Mouse (Mus musculus): ENCODE data around the gene Fam53b. TPM values are rescaled to one million over a fixed set of nuclear protein-coding genes. Genes with fewer than 3 reads are reported as not detected.

Fam53b gene
- polyA plus RNA-seq, 1 experiment from 2014 or later, result 13.6 TPM

DNA sequence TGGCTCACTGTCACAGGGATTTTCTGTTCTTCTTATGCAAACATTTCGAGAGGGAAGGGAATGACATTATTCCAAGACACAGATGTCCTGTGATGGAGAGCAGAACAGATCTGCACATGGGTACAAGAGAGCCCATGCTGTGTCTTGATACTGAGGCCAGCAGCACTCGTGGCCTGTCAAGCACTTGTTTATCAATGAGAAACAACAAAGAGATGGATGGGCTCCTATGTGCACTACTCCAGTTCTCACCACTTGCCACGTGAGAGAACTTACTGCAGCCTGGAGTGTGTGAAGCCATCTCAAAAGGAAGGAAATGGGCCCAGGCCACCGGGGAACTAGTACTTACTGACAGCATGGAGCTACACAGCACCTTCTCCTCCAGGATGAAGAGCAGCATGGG lies 27.2 kb downstream of the Fam53b start:
- no peaks in the 10 kb centered on the region for H3K36me3 ChIP-seq (ENCODE audit: control insufficient read depth, insufficient read depth, low read length)
- H3K4me3 ChIP-seq (ENCODE audit: low read depth, low read length), result no peak overlapping the region
- H3K4me1 ChIP-seq (ENCODE audit: control insufficient read depth, insufficient read depth, low read length), result peaks cover 19% of the 10 kb centered on the region
- no peaks in the 10 kb centered on the region for H3K9me3 ChIP-seq (replicated peaks; ENCODE audit: control insufficient read depth, low read length, poor library complexity, severe bottlenecking)
- H3K27ac ChIP-seq (ENCODE audit: low read length), result no peak overlapping the region
- 34% methylated on average over 4 of the region's 4 CpGs for WGBS
- no peak overlapping the region for H3K4me2 ChIP-seq (ENCODE audit: low read length)
- ATAC-seq, result peak; percentile 39; the same call in 1 of the 2 replicates
- no peaks in the 10 kb centered on the region for H3K27me3 ChIP-seq (ENCODE audit: control insufficient read depth, insufficient read depth, low read depth, low read length)
- no peak overlapping the region for H3K9ac ChIP-seq (ENCODE audit: low read depth, low read length)

DNA sequence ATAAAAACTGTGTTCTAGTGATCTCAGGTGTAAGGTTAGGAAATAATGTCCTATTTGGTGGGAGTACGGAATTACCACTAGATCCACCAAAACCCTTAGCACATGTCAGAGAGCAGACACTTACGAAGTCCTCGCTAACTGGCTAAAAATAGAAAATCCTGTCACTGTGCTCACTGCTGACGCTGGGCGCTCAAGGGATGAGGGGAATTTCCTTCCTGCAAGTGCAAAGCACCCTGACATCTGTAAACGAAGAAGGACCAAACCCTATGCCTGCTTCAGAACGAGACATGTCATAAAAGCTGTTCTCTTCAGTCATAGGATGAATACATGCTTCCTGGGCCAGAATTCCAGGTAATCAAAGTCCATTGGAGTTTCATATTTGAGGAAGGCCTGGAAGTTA lies 27.7 kb downstream of the Fam53b start:
- no peak for ATAC-seq
- H3K4me2 ChIP-seq (ENCODE audit: low read length), result no peak overlapping the region
- H3K36me3 ChIP-seq (ENCODE audit: control insufficient read depth, insufficient read depth, low read length), result no peaks in the 10 kb centered on the region
- peaks cover 24% of the 10 kb centered on the region for H3K4me1 ChIP-seq (ENCODE audit: control insufficient read depth, insufficient read depth, low read length)
- H3K9me3 ChIP-seq (replicated peaks; ENCODE audit: control insufficient read depth, low read length, poor library complexity, severe bottlenecking), result no peaks in the 10 kb centered on the region
- H3K4me3 ChIP-seq (ENCODE audit: low read depth, low read length), result no peak overlapping the region
- WGBS, result 63% methylated on average over 7 of the region's 7 CpGs
- peak overlapping the region; percentile 18 for H3K27ac ChIP-seq (ENCODE audit: low read length)
- no peaks in the 10 kb centered on the region for H3K27me3 ChIP-seq (ENCODE audit: control insufficient read depth, insufficient read depth, low read depth, low read length)
- no peak overlapping the region for H3K9ac ChIP-seq (ENCODE audit: low read depth, low read length)

DNA sequence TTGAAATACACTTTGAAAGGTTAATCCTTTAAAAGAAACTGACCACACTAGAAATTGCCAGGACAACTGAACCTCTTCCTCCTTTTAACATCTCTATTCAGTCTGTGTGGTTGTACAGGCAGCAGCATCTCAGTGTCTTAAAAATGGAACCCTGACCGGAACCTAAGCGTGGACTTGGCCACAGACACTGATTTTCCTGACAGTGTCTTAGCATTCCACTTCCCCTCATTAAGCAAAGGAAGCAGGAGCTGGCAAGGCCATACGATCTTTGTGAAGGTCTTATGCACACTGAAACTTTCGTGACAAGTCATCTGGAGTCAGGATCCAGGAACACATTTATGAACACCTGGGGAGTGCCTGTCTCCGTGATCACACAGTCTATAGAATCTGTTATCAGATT lies 29.6 kb downstream of the Fam53b start:
- Histone ChIP-seq H3K4me2 (ENCODE audit: low read length) (no peak overlapping the region), H3K9ac (ENCODE audit: low read depth, low read length) (no peak overlapping the region), H3K4me3 (ENCODE audit: low read depth, low read length) (no peak overlapping the region), H3K27me3 (ENCODE audit: control insufficient read depth, insufficient read depth, low read depth, low read length) (no peaks in the 10 kb centered on the region), H3K27ac (ENCODE audit: low read length) (no peak overlapping the region), H3K9me3 (replicated peaks; ENCODE audit: control insufficient read depth, low read length, poor library complexity, severe bottlenecking) (no peaks in the 10 kb centered on the region), H3K36me3 (ENCODE audit: control insufficient read depth, insufficient read depth, low read length) (no peaks in the 10 kb centered on the region), H3K4me1 (ENCODE audit: control insufficient read depth, insufficient read depth, low read length) (peaks cover 33% of the 10 kb centered on the region)
- ATAC-seq, result no peak
- WGBS, result 84% methylated on average over 5 of the region's 5 CpGs

DNA sequence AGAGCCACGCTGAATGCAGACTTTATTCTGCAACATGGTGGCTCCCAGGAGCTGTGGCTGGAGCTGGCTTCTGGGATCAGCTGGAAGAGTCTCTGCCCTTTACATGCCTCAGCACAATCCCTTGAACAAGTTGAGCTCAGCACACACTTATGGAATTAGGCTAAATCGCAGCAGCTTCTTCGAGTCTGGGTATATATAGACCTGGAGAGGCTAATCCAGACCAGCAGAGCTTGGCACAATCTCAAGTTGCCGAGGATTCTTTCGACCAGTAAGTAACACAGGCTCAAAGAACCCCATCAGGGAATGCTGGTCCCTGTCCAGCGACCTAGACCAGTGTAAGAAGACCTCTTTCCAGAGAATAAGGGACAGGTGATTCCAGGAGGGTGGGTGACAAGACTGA lies 31.8 kb downstream of the Fam53b start:
- WGBS, result 39% methylated on average over 6 of the region's 6 CpGs
- peak; percentile 31; the same call in 1 of the 2 replicates for ATAC-seq
- H3K4me3 ChIP-seq (ENCODE audit: low read depth, low read length), result no peak overlapping the region
- no peaks in the 10 kb centered on the region for H3K36me3 ChIP-seq (ENCODE audit: control insufficient read depth, insufficient read depth, low read length)
- H3K4me2 ChIP-seq (ENCODE audit: low read length), result no peak overlapping the region
- peak overlapping the region; percentile 58 for H3K27ac ChIP-seq (ENCODE audit: low read length)
- H3K9me3 ChIP-seq (replicated peaks; ENCODE audit: control insufficient read depth, low read length, poor library complexity, severe bottlenecking), result no peaks in the 10 kb centered on the region
- H3K27me3 ChIP-seq (ENCODE audit: control insufficient read depth, insufficient read depth, low read depth, low read length), result no peaks in the 10 kb centered on the region
- H3K9ac ChIP-seq (ENCODE audit: low read depth, low read length), result no peak overlapping the region
- peaks cover 33% of the 10 kb centered on the region for H3K4me1 ChIP-seq (ENCODE audit: control insufficient read depth, insufficient read depth, low read length)

DNA sequence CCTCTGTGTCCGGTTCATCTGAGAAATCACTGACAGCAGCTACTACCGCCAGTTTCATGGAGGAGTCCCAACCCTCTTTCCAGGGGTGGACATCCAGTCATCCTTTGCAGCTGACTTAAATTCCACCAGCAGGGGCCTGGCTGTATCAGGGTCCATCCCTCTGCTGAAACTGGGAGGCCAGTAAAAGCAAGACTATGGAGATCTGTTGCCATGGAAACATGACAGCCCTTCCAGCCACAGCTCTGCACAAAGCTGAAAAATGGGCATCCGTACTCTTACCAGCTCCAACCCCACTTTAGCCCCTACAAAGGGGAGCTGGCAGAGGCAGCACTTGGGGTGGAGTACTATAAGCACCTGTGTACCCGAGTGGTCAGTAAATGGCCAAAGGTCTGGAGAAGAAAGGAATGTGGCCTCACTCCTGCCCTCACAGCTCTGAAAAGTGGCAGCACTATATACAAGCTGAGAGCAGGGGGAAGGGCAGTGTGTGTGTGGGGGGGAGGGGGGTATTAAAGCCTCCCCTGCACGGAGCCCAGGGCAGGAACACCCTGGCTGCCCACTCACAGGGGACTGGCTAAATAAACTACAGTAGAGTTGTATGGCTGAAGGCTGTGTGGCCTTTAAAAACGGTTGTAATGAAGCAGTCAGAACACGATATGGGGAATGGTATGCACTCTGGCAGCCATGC lies 32.4 kb downstream of the Fam53b start:
- Histone ChIP-seq H3K9me3 (replicated peaks; ENCODE audit: control insufficient read depth, low read length, poor library complexity, severe bottlenecking) (no peaks in the 10 kb centered on the region), H3K9ac (ENCODE audit: low read depth, low read length) (peak overlapping the region; percentile 33; the same call in 1 of the 2 replicates), H3K36me3 (ENCODE audit: control insufficient read depth, insufficient read depth, low read length) (0 out of 2 replicates have a peak, but pooled peaks cover under 1% of the 10 kb centered on the region), H3K4me1 (ENCODE audit: control insufficient read depth, insufficient read depth, low read length) (peaks cover 28% of the 10 kb centered on the region), H3K27me3 (ENCODE audit: control insufficient read depth, insufficient read depth, low read depth, low read length) (no peaks in the 10 kb centered on the region), H3K27ac (ENCODE audit: low read length) (peak overlapping the region; percentile 58), H3K4me3 (ENCODE audit: low read depth, low read length) (no peak overlapping the region), H3K4me2 (ENCODE audit: low read length) (peak overlapping the region; percentile 5; the same call in 1 of the 2 replicates)
- WGBS, result 9% methylated on average over 7 of the region's 7 CpGs
- ATAC-seq, result peak; percentile 82

DNA sequence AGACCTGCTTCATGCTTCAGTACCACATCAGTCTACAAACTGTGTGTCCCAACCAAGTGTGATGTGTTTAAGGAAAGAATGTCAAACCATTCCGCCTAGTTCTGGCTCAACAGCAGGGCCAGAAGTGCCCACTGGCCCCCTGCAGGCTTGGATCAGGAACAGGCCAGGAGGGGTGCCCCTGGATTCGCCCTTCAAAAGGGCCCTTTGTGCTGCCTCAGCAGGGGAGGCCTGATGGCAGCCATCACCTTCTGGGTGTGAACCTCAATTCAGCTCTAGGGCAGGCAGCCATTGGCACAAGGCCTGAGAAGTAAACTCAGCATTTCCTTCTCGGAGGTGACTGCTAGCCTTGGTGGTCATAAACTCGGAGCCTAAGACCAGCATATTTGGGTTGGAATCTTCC lies 33.1 kb downstream of the Fam53b start:
- H3K4me2 ChIP-seq (ENCODE audit: low read length), result no peak overlapping the region
- no peak overlapping the region for H3K4me3 ChIP-seq (ENCODE audit: low read depth, low read length)
- peaks cover 24% of the 10 kb centered on the region for H3K4me1 ChIP-seq (ENCODE audit: control insufficient read depth, insufficient read depth, low read length)
- no peaks in the 10 kb centered on the region for H3K27me3 ChIP-seq (ENCODE audit: control insufficient read depth, insufficient read depth, low read depth, low read length)
- H3K36me3 ChIP-seq (ENCODE audit: control insufficient read depth, insufficient read depth, low read length), result 0 out of 2 replicates have a peak, but pooled peaks cover 2% of the 10 kb centered on the region
- no peaks in the 10 kb centered on the region for H3K9me3 ChIP-seq (replicated peaks; ENCODE audit: control insufficient read depth, low read length, poor library complexity, severe bottlenecking)
- no peak overlapping the region; the same call in 1 of the 2 replicates for H3K9ac ChIP-seq (ENCODE audit: low read depth, low read length)
- WGBS, result 39% methylated on average over 4 of the region's 4 CpGs
- H3K27ac ChIP-seq (ENCODE audit: low read length), result peak overlapping the region; percentile 58
- no peak for ATAC-seq

DNA sequence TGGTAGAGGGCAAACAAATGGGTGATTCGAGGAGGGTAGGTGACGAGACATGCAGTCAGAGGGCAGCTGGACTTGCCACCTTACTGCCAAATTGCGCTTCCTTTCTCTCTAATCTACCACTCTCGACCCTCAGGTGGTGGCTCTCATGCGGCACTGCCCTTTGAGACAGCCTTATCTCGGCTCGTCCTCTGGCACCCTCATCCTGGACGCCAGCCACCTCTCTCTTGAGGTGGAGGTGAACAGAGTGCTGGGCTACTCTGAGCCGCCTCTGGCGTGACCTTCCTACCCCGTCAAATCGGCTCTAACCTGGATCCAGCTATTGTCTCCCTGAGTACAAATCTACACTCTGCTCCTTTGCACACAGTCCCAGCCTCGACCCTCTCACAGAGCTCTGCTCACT lies 35.1 kb downstream of the Fam53b start:
- no peak for ATAC-seq
- no peaks in the 10 kb centered on the region for H3K9me3 ChIP-seq (replicated peaks; ENCODE audit: control insufficient read depth, low read length, poor library complexity, severe bottlenecking)
- no peaks in the 10 kb centered on the region for H3K27me3 ChIP-seq (ENCODE audit: control insufficient read depth, insufficient read depth, low read depth, low read length)
- WGBS, result 93% methylated on average over 13 of the region's 13 CpGs
- peaks cover 22% of the 10 kb centered on the region for H3K4me1 ChIP-seq (ENCODE audit: control insufficient read depth, insufficient read depth, low read length)
- no peak overlapping the region for H3K27ac ChIP-seq (ENCODE audit: low read length)
- H3K4me3 ChIP-seq (ENCODE audit: low read depth, low read length), result no peak overlapping the region
- no peak overlapping the region for H3K9ac ChIP-seq (ENCODE audit: low read depth, low read length)
- no peak overlapping the region for H3K4me2 ChIP-seq (ENCODE audit: low read length)
- H3K36me3 ChIP-seq (ENCODE audit: control insufficient read depth, insufficient read depth, low read length), result 0 out of 2 replicates have a peak, but pooled peaks cover 2% of the 10 kb centered on the region

DNA sequence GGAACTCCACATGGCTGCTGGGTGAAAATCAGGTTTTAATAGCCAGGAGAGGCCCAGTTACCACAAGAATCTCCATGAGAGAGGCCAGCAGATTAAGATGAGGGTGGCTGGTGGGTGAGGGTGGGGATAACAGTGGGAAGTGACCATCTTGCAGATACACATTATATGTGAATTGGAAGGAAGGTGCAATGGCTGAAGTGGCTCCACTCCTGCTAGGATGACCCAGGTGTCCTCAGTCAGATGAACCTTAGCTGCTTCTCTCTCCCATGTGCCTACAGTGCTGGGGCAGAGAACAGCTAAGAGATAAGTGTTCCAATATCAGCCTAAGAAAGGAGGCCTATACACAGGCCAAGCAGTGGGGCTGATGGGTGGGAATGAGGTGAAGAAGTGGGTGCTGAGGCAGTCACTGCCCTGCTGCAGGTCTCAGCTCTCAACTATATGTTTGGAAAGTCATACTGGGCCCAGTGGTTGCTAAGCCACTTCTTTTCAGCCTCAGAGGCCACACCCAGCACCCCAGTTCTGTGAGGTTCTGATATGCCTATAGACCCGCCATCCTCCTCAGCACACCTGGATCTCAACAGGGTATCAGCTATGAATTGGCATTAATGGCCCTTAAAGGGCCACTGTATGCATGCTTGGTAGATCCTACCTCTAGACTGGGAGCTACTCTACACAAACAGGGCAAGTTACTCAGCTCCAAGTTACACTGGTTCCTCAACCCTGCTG lies 35.8 kb downstream of the Fam53b start:
- ATAC-seq, result no peak

DNA sequence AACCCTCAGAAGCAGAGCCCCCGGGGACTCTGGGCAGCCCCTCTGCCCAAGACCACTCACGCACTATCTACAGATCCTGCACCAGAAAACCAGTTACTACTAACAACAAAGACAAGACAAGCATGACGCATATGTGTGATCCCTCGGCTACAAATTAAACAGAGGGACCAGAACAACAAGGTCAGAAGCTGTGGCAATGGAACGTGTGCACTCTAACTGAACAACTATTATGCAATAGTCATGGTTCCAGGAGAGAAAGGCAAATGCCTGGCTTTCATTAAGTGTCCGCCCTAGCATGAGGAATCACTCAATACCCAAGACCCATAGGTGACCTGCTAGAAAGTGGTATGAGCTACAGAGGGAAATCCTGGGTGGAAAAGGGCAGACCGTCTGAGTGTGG lies 36.6 kb downstream of the Fam53b start:
- H3K4me3 ChIP-seq (ENCODE audit: low read depth, low read length), result no peak overlapping the region
- ATAC-seq, result no peak
- WGBS, result 88% methylated on average over 7 of the region's 7 CpGs
- H3K9ac ChIP-seq (ENCODE audit: low read depth, low read length), result no peak overlapping the region
- peaks cover 20% of the 10 kb centered on the region for H3K4me1 ChIP-seq (ENCODE audit: control insufficient read depth, insufficient read depth, low read length)
- no peak overlapping the region for H3K4me2 ChIP-seq (ENCODE audit: low read length)
- no peaks in the 10 kb centered on the region for H3K27me3 ChIP-seq (ENCODE audit: control insufficient read depth, insufficient read depth, low read depth, low read length)
- H3K27ac ChIP-seq (ENCODE audit: low read length), result no peak overlapping the region
- H3K9me3 ChIP-seq (replicated peaks; ENCODE audit: control insufficient read depth, low read length, poor library complexity, severe bottlenecking), result no peaks in the 10 kb centered on the region
- H3K36me3 ChIP-seq (ENCODE audit: control insufficient read depth, insufficient read depth, low read length), result 0 out of 2 replicates have a peak, but pooled peaks cover 2% of the 10 kb centered on the region

More for the DNA sequence above, 35.8 kb downstream of the Fam53b start:
- Histone ChIP-seq H3K4me1 (ENCODE audit: control insufficient read depth, insufficient read depth, low read length) (peaks cover 22% of the 10 kb centered on the region), H3K9ac (ENCODE audit: low read depth, low read length) (no peak overlapping the region), H3K27me3 (ENCODE audit: control insufficient read depth, insufficient read depth, low read depth, low read length) (no peaks in the 10 kb centered on the region), H3K27ac (ENCODE audit: low read length) (no peak overlapping the region), H3K9me3 (replicated peaks; ENCODE audit: control insufficient read depth, low read length, poor library complexity, severe bottlenecking) (no peaks in the 10 kb centered on the region), H3K36me3 (ENCODE audit: control insufficient read depth, insufficient read depth, low read length) (0 out of 2 replicates have a peak, but pooled peaks cover 2% of the 10 kb centered on the region), H3K4me3 (ENCODE audit: low read depth, low read length) (no peak overlapping the region), H3K4me2 (ENCODE audit: low read length) (no peak overlapping the region)
- 70% methylated on average over 1 of the region's 1 CpGs for WGBS

Data from midbrain, embryonic 16.5 days (tissue).